In genomic region chr13:31807736-31808115, GRCm38 (mm10) we compare ENCODE assay signal across 9 mouse cellular contexts. TPM values are rescaled to one million over a fixed set of nuclear protein-coding genes. Genes with fewer than 3 reads are reported as not detected.
DNase-seq lines count a peak whose midpoint lies in the region; ATAC-seq and TF ChIP-seq lines count a peak whose summit lies in the region.
"Had no signal": no experiment of that assay in that cellular context is flagged by ENCODE, and none has a peak within 500 bp of the region (broad histone marks: within the 10 kb centered on the region; RNA-seq: fewer than 3 reads in every experiment).

No protein-coding gene starts in this region.

- H3K4me1 ChIP-seq in heart, embryonic 11.5 days (ENCODE audit: control insufficient read depth, insufficient read depth, low read length) = peaks cover 9% of the 10 kb centered on the region; the same call in 1 of the 2 replicates
- H3K4me1 ChIP-seq in ES-Bruce4 (ENCODE audit: control insufficient read depth, insufficient read depth, low read length) = no peaks in the 10 kb centered on the region
- H3K4me1 ChIP-seq in forebrain, embryonic 12.5 days = peaks cover 46% of the 10 kb centered on the region
- H3K4me1 ChIP-seq in limb, embryonic 14.5 days (ENCODE audit: control insufficient read depth, insufficient read depth, low read length) = peaks cover 11% of the 10 kb centered on the region; the same call in 1 of the 2 replicates

- no peaks in the 10 kb centered on the region for H3K9me3 ChIP-seq in heart, embryonic 11.5 days (replicated peaks; ENCODE audit: control insufficient read depth, low read length)
- H3K9me3 ChIP-seq in ES-Bruce4 (replicated peaks; ENCODE audit: control insufficient read depth, insufficient read depth, low read length, poor library complexity, severe bottlenecking) = no peaks in the 10 kb centered on the region
- no peaks in the 10 kb centered on the region for H3K9me3 ChIP-seq in forebrain, embryonic 12.5 days
- H3K9me3 ChIP-seq in limb, embryonic 14.5 days (ENCODE audit: control insufficient read depth, low read length) = no peaks in the 10 kb centered on the region

- WGBS in heart, embryonic 11.5 days (ENCODE audit: insufficient replicate concordance) = under 1% methylated on average over 35 of the region's 47 CpGs
- 0% methylated on average over 32 of the region's 47 CpGs for WGBS in forebrain, embryonic 12.5 days
- WGBS in limb, embryonic 14.5 days = 0% methylated on average over 9 of the region's 47 CpGs

- peak overlapping the region; percentile 92 for H3K9ac ChIP-seq in heart, embryonic 11.5 days (ENCODE audit: low read depth, low read length)
- peak overlapping the region; percentile 73 for H3K9ac ChIP-seq in ES-Bruce4 (ENCODE audit: low read depth, poor library complexity, severe bottlenecking)
- H3K9ac ChIP-seq in forebrain, embryonic 12.5 days = peak overlapping the region; percentile 61
- peak overlapping the region; percentile 94 for H3K9ac ChIP-seq in limb, embryonic 14.5 days (ENCODE audit: low read depth, low read length, severe bottlenecking)

- peak overlapping the region; percentile 70 for H3K4me3 ChIP-seq in heart, embryonic 11.5 days (ENCODE audit: low read depth, low read length)
- peak overlapping the region; percentile 62 for H3K4me3 ChIP-seq in ES-Bruce4 (ENCODE audit: low read depth, low read length)
- peak overlapping the region; percentile 50 for H3K4me3 ChIP-seq in forebrain, embryonic 12.5 days (replicated peaks)
- peak overlapping the region; percentile 69 for H3K4me3 ChIP-seq in limb, embryonic 14.5 days (replicated peaks; ENCODE audit: low read length)

- no peak for ATAC-seq in heart, embryonic 11.5 days (replicated peaks; ENCODE audit: insufficient number of reproducible peaks, low FRiP score, low TSS enrichment)
- 0 out of 2 replicates have a peak, but pooled peaks have one; percentile 2 for ATAC-seq in forebrain, embryonic 12.5 days (ENCODE audit: low FRiP score)
- ATAC-seq in limb, embryonic 14.5 days (ENCODE audit: low FRiP score, low read depth) = no peak
- no peak for ATAC-seq in inflammation-experienced regulatory T-cells, adult 6 months

- DNase-seq in heart, adult 11 months = no peak
- no peak for DNase-seq in limb, embryonic 14.5 days (ENCODE audit: low spot score)
- DNase-seq in left cerebral cortex, postnatal 25 days (ENCODE audit: low spot score in 2 of 2) = no peak
- DNase-seq in frontal cortex, postnatal 14 days (ENCODE audit: low spot score in 2 of 2) = no peak

- intact Hi-C loops in left cerebral cortex, postnatal 25 days (cut with DNase I) = loop anchor here (5.0 kb wide), 1 partner anchor 180 kb away; the partner anchor contains the start of gene Foxf2

- TF ChIP-seq EP300 in ES-Bruce4 (IDR thresholded peaks at IDR 0.05; ENCODE audit: insufficient read depth, low read depth, low read length) = no peak

- peak overlapping the region; percentile 91 for H3K4me2 ChIP-seq in heart, embryonic 11.5 days
- peak overlapping the region; percentile 92 for H3K4me2 ChIP-seq in forebrain, embryonic 12.5 days
- H3K4me2 ChIP-seq in limb, embryonic 14.5 days (replicated peaks; ENCODE audit: low read depth, low read length, severe bottlenecking) = peak overlapping the region; percentile 80

- no peak for TF ChIP-seq POLR2A in ES-Bruce4 (IDR thresholded peaks at IDR 0.05; ENCODE audit: insufficient read depth, low read length)
- no peak for TF ChIP-seq POLR2A in limb, embryonic 14.5 days (IDR thresholded peaks at IDR 0.05; ENCODE audit: borderline replicate concordance, extremely low read depth, insufficient read depth, insufficient read length)

- peaks cover 72% of the 10 kb centered on the region for H3K27me3 ChIP-seq in heart, embryonic 11.5 days (ENCODE audit: control insufficient read depth, insufficient read depth, low read length)
- peaks cover 41% of the 10 kb centered on the region for H3K27me3 ChIP-seq in ES-Bruce4 (ENCODE audit: control insufficient read depth, insufficient read depth, low read length, poor library complexity, severe bottlenecking)
- peaks cover 89% of the 10 kb centered on the region for H3K27me3 ChIP-seq in forebrain, embryonic 12.5 days
- peaks cover 70% of the 10 kb centered on the region for H3K27me3 ChIP-seq in limb, embryonic 14.5 days (ENCODE audit: control insufficient read depth, insufficient read depth, low read length)
- H3K27me3 ChIP-seq: CH12.LX had no signal

- TF ChIP-seq CTCF in ES-Bruce4 (IDR thresholded peaks at IDR 0.05; ENCODE audit: low read depth, low read length) = no peak

- peak overlapping the region; percentile 99 for H3K27ac ChIP-seq in heart, embryonic 11.5 days (ENCODE audit: low read depth, low read length)
- no peak overlapping the region for H3K27ac ChIP-seq in ES-Bruce4 (ENCODE audit: insufficient read depth, low read length)
- H3K27ac ChIP-seq in forebrain, embryonic 12.5 days = peak overlapping the region; percentile 80
- H3K27ac ChIP-seq in limb, embryonic 14.5 days (replicated peaks; ENCODE audit: low read depth, low read length) = peak overlapping the region; percentile 98

- H3K36me3 ChIP-seq in heart, embryonic 11.5 days (ENCODE audit: control insufficient read depth, insufficient read depth, low read length) = no peaks in the 10 kb centered on the region
- no peaks in the 10 kb centered on the region for H3K36me3 ChIP-seq in ES-Bruce4 (ENCODE audit: control insufficient read depth, insufficient read depth, low read length, poor library complexity, severe bottlenecking)
- no peaks in the 10 kb centered on the region for H3K36me3 ChIP-seq in forebrain, embryonic 12.5 days (replicated peaks)
- H3K36me3 ChIP-seq in limb, embryonic 14.5 days (ENCODE audit: control insufficient read depth, insufficient read depth, low read length) = peaks cover 28% of the 10 kb centered on the region

RNA-seq across cellular contexts. Expression of gene Foxc1, which starts 1.3 kb away (rescaled TPM):
- 4.0 and 4.2 TPM in 2 replicates for polyA plus RNA-seq in heart, embryonic 11.5 days (2014; fragmentation: Nextera tagmentation; extraction: Ambion mirVana)
- polyA plus RNA-seq in ES-Bruce4 (2011; ENCODE audit: insufficient read depth, insufficient read length, low read depth, missing spikeins) = 0.26 and 0.34 TPM in 2 replicates
- polyA plus RNA-seq in forebrain, embryonic 12.5 days (2016; fragmentation: Nextera tagmentation; extraction: Ambion mirVana) = 2.7 and 5.0 TPM in 2 replicates
- polyA plus RNA-seq in limb, embryonic 14.5 days (2012; rRNA removed) = 15.1 and 23.1 TPM in 2 replicates
- 8.5 and 10.3 TPM in 2 replicates for polyA plus RNA-seq in limb, embryonic 14.5 days (2014; fragmentation: Nextera tagmentation; extraction: Ambion mirVana)
- not detected for polyA plus RNA-seq in inflammation-experienced regulatory T-cells, adult 6 months (2017; shearing (Covaris generic))
- 1 to 10 TPM; 5.5 to 6.6 TPM for total RNA-seq in left cerebral cortex, postnatal 25 days (2021)
- total RNA-seq: CH12.LX had no signal
